Mouse (Mus musculus) liver, embryonic 14.5 days (tissue): ENCODE measurements around the gene Abl1. TPM values are rescaled to one million over a fixed set of nuclear protein-coding genes. Genes with fewer than 3 reads are reported as not detected.

Experiments
- ATAC-seq: fragments of 200-750 bp; cut with Nextera tagmentation; 2 replicates; pipeline ENCODE4 v1.8.0; 2017; ENCODE audit warnings: moderate number of reproducible peaks, mild to moderate bottlenecking, moderate library complexity; ENCODE audit not compliant: insufficient read depth
- DNase-seq, 3 experiments: peaks; one replicate each; pipeline ENCODE4 v3.0.0-alpha.2; 2012 to 2013; ENCODE audit warnings: low read depth in 3 of 3, low spot score in 3 of 3
- H3K27ac ChIP-seq: fragments of 300-500 bp; sonication (generic); 2 replicates; pipeline ENCODE4 v1.5.1; 2014; ENCODE audit warnings: moderate library complexity, mild to moderate bottlenecking, control low read depth, inconsistent platforms
- H3K27me3 ChIP-seq: fragments of 300-500 bp; sonication (generic); 2 replicates; pipeline ENCODE4 v1.6.1; 2014; ENCODE audit warnings: mild to moderate bottlenecking, low read length, moderate library complexity; ENCODE audit not compliant: control insufficient read depth, insufficient read depth
- H3K36me3 ChIP-seq: fragments of 300-500 bp; sonication (generic); replicated peaks from 2 replicates; pipeline ENCODE4 v1.6.1; 2014; ENCODE audit warnings: low read depth; ENCODE audit not compliant: control insufficient read depth, insufficient read depth
- H3K4me1 ChIP-seq, 2 experiments: fragments of 200-500 bp in 1 of 2; fragments of 300-500 bp in 1 of 2; sonication (generic) in 1 of 2; replicated peaks; 2 replicates each; pipeline ENCODE4 v1.6.1; 2012 to 2014; ENCODE audit warnings: antibody characterized with exemption in 1 of 2, inconsistent platforms in 1 of 2, low read length in 1 of 2; ENCODE audit not compliant: control insufficient read depth in 2 of 2, insufficient read depth in 2 of 2
- H3K4me2 ChIP-seq: fragments of 300-500 bp; sonication (generic); 2 replicates; pipeline ENCODE4 v1.6.1; 2014; ENCODE audit warnings: low read depth, mild to moderate bottlenecking, control low read depth, moderate library complexity
- H3K4me3 ChIP-seq, 2 experiments: fragments of 200-500 bp in 1 of 2; fragments of 300-500 bp in 1 of 2; sonication (generic) in 1 of 2; 2 replicates each; pipeline ENCODE4 v1.5.1; 2012 to 2014; ENCODE audit warnings: low read depth in 2 of 2, low read length in 2 of 2, mild to moderate bottlenecking in 2 of 2, control low read depth in 1 of 2, inconsistent platforms in 1 of 2, moderate library complexity in 1 of 2; ENCODE audit not compliant: insufficient read depth in 1 of 2
- H3K9ac ChIP-seq: fragments of 300-500 bp; sonication (generic); replicated peaks from 2 replicates; pipeline ENCODE4 v1.6.1; 2014; ENCODE audit warnings: mild to moderate bottlenecking, control low read depth, moderate library complexity
- H3K9me3 ChIP-seq: fragments of 300-500 bp; sonication (generic); 2 replicates; pipeline ENCODE4 v1.6.1; 2016; ENCODE audit warnings: low read length, mixed read lengths; ENCODE audit not compliant: control insufficient read depth
- CTCF ChIP-seq: IDR thresholded peaks from 2 replicates; pipeline ENCODE4 v1.5.1; 2016; ENCODE audit warnings: antibody characterized with exemption, low read depth, control low read depth
- EP300 ChIP-seq: IDR thresholded peaks from 2 replicates; pipeline ENCODE4 v1.6.1; 2016; ENCODE audit warnings: antibody characterized with exemption, low read depth
- WGBS: fragments of 180-500 bp; shearing (Covaris S2); extraction: QIAGEN DNeasy Blood & Tissue Kit; methylation state at CpG from one replicate; pipeline ENCODE4 v1.1.7; 2014; ENCODE audit not compliant: insufficient replicate concordance; 5-methylcytosine and 5-hydroxymethylcytosine counted together
- polyA plus RNA-seq, 2 experiments: library from polyadenylated mRNA; depleted of rRNA in 1 of 2; stranded (reverse) in 1 of 2; unstranded in 1 of 2; fragments of >200 nt; fragmentation: Nextera tagmentation in 1 of 2; extraction: Ambion mirVana in 1 of 2; gene quantifications; 2 replicates each; pipeline versions ENCODE4 v1.2.1 to v1.2.3; 2012 to 2014

Abl1 gene
- polyA plus RNA-seq, 2 experiments = 4.8 to 9.6 TPM

GRCm38 (mm10) chr2:31846692-31847660, 158.8 kb downstream of the Abl1 start:
- WGBS = 4% methylated on average over 35 of the region's 35 CpGs
- TF ChIP-seq EP300 = no peak
- TF ChIP-seq CTCF = no peak
- Histone ChIP-seq H3K36me3 (no peaks in the 10 kb centered on the region), H3K9me3 (no peaks in the 10 kb centered on the region), H3K4me1 (peaks cover 0 to 2% of the 10 kb centered on the region in 2 experiments; a peak in 1 of 4 replicates), H3K4me2 (peak overlapping the region; percentile 46), H3K27ac (no peak overlapping the region), H3K27me3 (peaks cover 39% of the 10 kb centered on the region), H3K9ac (no peak overlapping the region), H3K4me3 (peak overlapping the region in 1 of 2 experiments; percentile 31; a peak in 2 of 4 replicates)
- ATAC-seq = no peak
- DNase-seq = no peak

GRCm38 (mm10) chr2:31847908-31848307, 159.7 kb downstream of the Abl1 start:
- no peak overlapping the region for H3K4me3 ChIP-seq
- WGBS = 16% methylated on average over 6 of the region's 6 CpGs
- H3K9me3 ChIP-seq = no peaks in the 10 kb centered on the region
- H3K27me3 ChIP-seq = peaks cover 39% of the 10 kb centered on the region
- no peaks in the 10 kb centered on the region for H3K36me3 ChIP-seq
- H3K4me2 ChIP-seq = no peak overlapping the region
- no peak overlapping the region for H3K27ac ChIP-seq
- H3K4me1 ChIP-seq = peaks cover 0 to 2% of the 10 kb centered on the region in 2 experiments; a peak in 1 of 4 replicates
- H3K9ac ChIP-seq = no peak overlapping the region
- TF ChIP-seq EP300 (no peak), CTCF (peak; percentile 75)
- ATAC-seq = peak; percentile 74
- peak; percentile 24 to 38 (median 28) for DNase-seq

- peaks cover 0 to 2% of the 10 kb centered on the region in 2 experiments; a peak in 1 of 4 replicates for H3K4me1 ChIP-seq
- H3K4me3 ChIP-seq = no peak overlapping the region
- H3K27me3 ChIP-seq = peaks cover 22% of the 10 kb centered on the region
- TF ChIP-seq EP300 (no peak), CTCF (no peak)
- no peaks in the 10 kb centered on the region for H3K36me3 ChIP-seq
- H3K9ac ChIP-seq = no peak overlapping the region
- no peak overlapping the region for H3K27ac ChIP-seq
- no peak for DNase-seq
- H3K4me2 ChIP-seq = no peak overlapping the region
- no peak for ATAC-seq
- WGBS = 69% methylated on average over 12 of the region's 12 CpGs
- no peaks in the 10 kb centered on the region for H3K9me3 ChIP-seq
Observed at GRCm38 (mm10) chr2:31850141-31850540, 162.0 kb downstream of the Abl1 start.

Other genes starting within 250 kb of the Abl1 start
- gene Ass1, start 218.2 kb upstream of the Abl1 start, polyA plus RNA-seq (2012; rRNA removed) = 53.3 and 64.7 TPM in 2 replicates
- gene Ass1, start 218.2 kb upstream of the Abl1 start, polyA plus RNA-seq (2014; fragmentation: Nextera tagmentation; extraction: Ambion mirVana) = 86.7 and 97.2 TPM in 2 replicates
- gene Fubp3, start 115.7 kb upstream of the Abl1 start, polyA plus RNA-seq (2012; rRNA removed) = 11.6 and 14.0 TPM in 2 replicates
- gene Fubp3, start 115.7 kb upstream of the Abl1 start, polyA plus RNA-seq (2014; fragmentation: Nextera tagmentation; extraction: Ambion mirVana) = 19.0 and 22.1 TPM in 2 replicates
- not detected in 2 replicates for gene Prdm12, start 48.3 kb upstream of the Abl1 start, polyA plus RNA-seq (2012; rRNA removed)
- gene Prdm12, start 48.3 kb upstream of the Abl1 start, polyA plus RNA-seq (2014; fragmentation: Nextera tagmentation; extraction: Ambion mirVana) = not detected in 2 replicates
- 17.5 and 25.3 TPM in 2 replicates for gene Exosc2, start 17.7 kb upstream of the Abl1 start, polyA plus RNA-seq (2012; rRNA removed)
- 26.9 and 27.2 TPM in 2 replicates for gene Exosc2, start 17.7 kb upstream of the Abl1 start, polyA plus RNA-seq (2014; fragmentation: Nextera tagmentation; extraction: Ambion mirVana)
- 0.01 TPM in 1 of 2 replicates, not detected in the other for gene Qrfp, start 122.2 kb downstream of the Abl1 start, polyA plus RNA-seq (2012; rRNA removed)
- gene Qrfp, start 122.2 kb downstream of the Abl1 start, polyA plus RNA-seq (2014; fragmentation: Nextera tagmentation; extraction: Ambion mirVana) = not detected in 2 replicates
- 0.01 TPM in 2 replicates for gene Fibcd1, start 157.6 kb downstream of the Abl1 start, polyA plus RNA-seq (2012; rRNA removed)
- gene Fibcd1, start 157.6 kb downstream of the Abl1 start, polyA plus RNA-seq (2014; fragmentation: Nextera tagmentation; extraction: Ambion mirVana) = not detected in 2 replicates
- 0.02 and 0.03 TPM in 2 replicates for gene Lamc3, start 198.9 kb downstream of the Abl1 start, polyA plus RNA-seq (2012; rRNA removed)
- gene Lamc3, start 198.9 kb downstream of the Abl1 start, polyA plus RNA-seq (2014; fragmentation: Nextera tagmentation; extraction: Ambion mirVana) = not detected in 2 replicates